Mouse (Mus musculus): ENCODE data around the gene Rnf227. TPM values are rescaled to one million over a fixed set of nuclear protein-coding genes. Genes with fewer than 3 reads are reported as not detected.

The Rnf227 gene
- total RNA-seq, 1 experiment from 2014 or later = 10.7 TPM

GRCm38 (mm10) chr11:69384979-69385378 lies 44.7 kb downstream of the Rnf227 start:
- no peak for ATAC-seq (replicated peaks in 1 of 2; ENCODE audit: insufficient read depth in 1 of 2, low FRiP score in 2 of 2, low TSS enrichment in 1 of 2, low read depth in 1 of 2, poor library complexity in 2 of 2, severe bottlenecking in 2 of 2)

- no peak for ATAC-seq (replicated peaks in 1 of 2; ENCODE audit: insufficient read depth in 1 of 2, low FRiP score in 2 of 2, low TSS enrichment in 1 of 2, low read depth in 1 of 2, poor library complexity in 2 of 2, severe bottlenecking in 2 of 2)
Measured at GRCm38 (mm10) chr11:69386758-69387157, 46.5 kb downstream of the Rnf227 start.

GRCm38 (mm10) chr11:69388680-69389079 lies 48.4 kb downstream of the Rnf227 start:
- no peak for ATAC-seq (replicated peaks in 1 of 2; ENCODE audit: insufficient read depth in 1 of 2, low FRiP score in 2 of 2, low TSS enrichment in 1 of 2, low read depth in 1 of 2, poor library complexity in 2 of 2, severe bottlenecking in 2 of 2)

GRCm38 (mm10) chr11:69389531-69390399 lies 49.5 kb downstream of the Rnf227 start:
- no peak for ATAC-seq (replicated peaks in 1 of 2; ENCODE audit: insufficient read depth in 1 of 2, low FRiP score in 2 of 2, low TSS enrichment in 1 of 2, low read depth in 1 of 2, poor library complexity in 2 of 2, severe bottlenecking in 2 of 2)

GRCm38 (mm10) chr11:69390400-69391034 lies 50.3 kb downstream of the Rnf227 start:
- no peak; a peak in 1 of 4 replicates for ATAC-seq (replicated peaks in 1 of 2; ENCODE audit: insufficient read depth in 1 of 2, low FRiP score in 2 of 2, low TSS enrichment in 1 of 2, low read depth in 1 of 2, poor library complexity in 2 of 2, severe bottlenecking in 2 of 2)

Other genes with a start within 250 kb of the Rnf227 start
- 33.6 and 42.1 TPM in 2 replicates for gene Per1, start 245.2 kb upstream of the Rnf227 start, total RNA-seq (2017)
- not detected in 2 replicates for gene Hes7, start 220.1 kb upstream of the Rnf227 start, total RNA-seq (2017)
- gene 9130213A22Rik, start 217.9 kb upstream of the Rnf227 start, total RNA-seq (2017) = not detected in 2 replicates
- not detected in 2 replicates for gene Aloxe3, start 214.6 kb upstream of the Rnf227 start, total RNA-seq (2017)
- not detected in 2 replicates for gene Alox12b, start 183.5 kb upstream of the Rnf227 start, total RNA-seq (2017)
- 0.30 TPM in 1 of 2 replicates, not detected in the other for gene Alox8, start 142.6 kb upstream of the Rnf227 start, total RNA-seq (2017)
- gene Gucy2e, start 103.4 kb upstream of the Rnf227 start, total RNA-seq (2017) = not detected in 2 replicates
- gene Cntrob, start 16.7 kb upstream of the Rnf227 start, total RNA-seq (2017) = 23.0 and 30.4 TPM in 2 replicates
- 48.6 and 57.3 TPM in 2 replicates for gene Trappc1, start 16.5 kb upstream of the Rnf227 start, total RNA-seq (2017)
- gene Kcnab3, start 14.2 kb upstream of the Rnf227 start, total RNA-seq (2017) = 1.1 TPM in 1 of 2 replicates, not detected in the other
- 98.4 and 128 TPM in 2 replicates for gene Chd3, start 28.9 kb downstream of the Rnf227 start, total RNA-seq (2017)
- gene Naa38, start 55.0 kb downstream of the Rnf227 start, total RNA-seq (2017) = 93.2 and 152 TPM in 2 replicates
- 59.7 and 69.7 TPM in 2 replicates for gene Cyb5d1, start 55.2 kb downstream of the Rnf227 start, total RNA-seq (2017)
- 0.74 and 1.5 TPM in 2 replicates for gene Tmem88, start 57.8 kb downstream of the Rnf227 start, total RNA-seq (2017)
- 4.4 and 12.4 TPM in 2 replicates for gene Kdm6b, start 73.2 kb downstream of the Rnf227 start, total RNA-seq (2017)
- gene Dnah2, start 208.6 kb downstream of the Rnf227 start, total RNA-seq (2017) = under 0.01 TPM in 1 of 2 replicates, not detected in the other
- 0.10 TPM in 1 of 2 replicates, not detected in the other for gene Efnb3, start 219.7 kb downstream of the Rnf227 start, total RNA-seq (2017)
- 4.6 and 6.4 TPM in 2 replicates for gene Wrap53, start 239.8 kb downstream of the Rnf227 start, total RNA-seq (2017)
- gene Trp53, start 239.9 kb downstream of the Rnf227 start, total RNA-seq (2017) = 68.4 and 96.6 TPM in 2 replicates

Data from hematopoietic stem cell, adult 5-6 weeks (primary cell).